Mouse (Mus musculus): ENCODE measurements around the gene Scrt2.
A peak's percentile ranks its signal among the peaks of the same experiment; 100 is the strongest.

The Scrt2 gene

GRCm38 (mm10) chr2:152105318-152106224, 24.2 kb downstream of the Scrt2 start, which contains the start of gene Srxn1:
Srxn1 (plus strand) TSS chr2:152105516.
- peak; percentile 81 to 88 for DNase-seq (ENCODE audit: low spot score in 2 of 2)

GRCm38 (mm10) chr2:152106225-152106595, 24.9 kb downstream of the Scrt2 start:
- DNase-seq (ENCODE audit: low spot score in 2 of 2), result no peak

DNA sequence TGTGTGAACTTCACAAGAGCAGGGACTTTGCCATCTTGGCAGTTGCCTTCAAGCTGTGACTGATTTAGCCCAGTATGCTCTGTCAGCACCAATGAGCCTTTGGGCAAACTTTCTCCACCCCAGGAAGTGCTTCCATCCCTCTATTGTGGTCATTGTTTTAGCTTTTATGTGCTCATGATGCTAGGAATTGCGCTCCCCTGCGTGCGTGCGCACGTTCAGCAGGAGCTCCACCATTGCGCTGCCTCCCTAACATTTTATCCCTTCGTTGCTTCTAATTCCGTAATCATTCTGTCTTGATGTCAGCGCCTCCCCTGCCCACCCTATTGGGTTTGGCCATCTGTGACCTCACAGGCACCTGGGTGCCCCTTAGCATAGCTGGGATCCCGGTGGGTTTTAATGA, 25.3 kb downstream of the Scrt2 start:
- no peak for DNase-seq (ENCODE audit: low spot score in 2 of 2)

DNA sequence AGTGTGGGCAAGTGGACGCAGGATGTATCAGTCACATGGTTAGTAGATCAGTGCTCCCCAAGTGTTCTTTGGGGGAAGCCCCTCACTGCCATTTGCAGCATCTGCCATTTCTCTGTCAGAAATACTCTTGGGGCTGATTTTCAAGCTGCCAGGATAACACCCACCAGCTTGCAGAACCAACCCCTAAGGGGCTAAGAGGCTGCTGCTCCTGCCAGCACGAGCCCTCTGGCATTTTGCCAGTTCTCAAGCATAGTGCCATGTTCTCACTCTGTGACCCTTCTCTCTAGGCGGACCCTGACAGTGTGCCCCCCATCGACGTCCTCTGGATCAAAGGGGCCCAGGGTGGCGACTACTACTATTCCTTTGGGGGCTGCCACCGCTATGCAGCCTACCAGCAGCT, 27.4 kb downstream of the Scrt2 start:
- DNase-seq (ENCODE audit: low spot score in 2 of 2), result no peak

GRCm38 (mm10) chr2:152109386-152109785, 28.1 kb downstream of the Scrt2 start:
- DNase-seq (ENCODE audit: low spot score in 2 of 2), result no peak

GRCm38 (mm10) chr2:152111311-152111710, 30.0 kb downstream of the Scrt2 start:
- DNase-seq (ENCODE audit: low spot score in 2 of 2), result no peak

DNA sequence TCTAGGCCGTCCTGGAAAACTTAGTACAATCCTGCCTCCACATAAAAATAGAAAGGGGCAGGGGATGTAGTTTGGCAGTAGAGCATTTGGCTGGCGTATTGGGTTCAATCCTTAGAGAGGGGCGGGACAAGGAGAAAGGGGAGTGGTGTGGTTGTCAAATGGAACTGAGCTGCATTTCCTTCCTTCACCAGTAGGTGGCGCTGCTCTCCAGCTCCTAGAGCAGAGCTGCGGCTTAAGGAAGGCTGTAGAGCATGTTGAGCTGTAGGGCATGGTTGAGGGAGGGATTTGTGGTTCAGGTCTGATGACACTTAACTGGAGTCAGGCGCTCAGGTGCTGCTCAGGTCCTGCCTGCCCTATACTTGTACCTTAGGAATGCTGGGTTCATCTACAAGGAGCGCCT, 30.6 kb downstream of the Scrt2 start:
- DNase-seq (ENCODE audit: low spot score in 2 of 2), result peak; percentile 83 to 93

DNA sequence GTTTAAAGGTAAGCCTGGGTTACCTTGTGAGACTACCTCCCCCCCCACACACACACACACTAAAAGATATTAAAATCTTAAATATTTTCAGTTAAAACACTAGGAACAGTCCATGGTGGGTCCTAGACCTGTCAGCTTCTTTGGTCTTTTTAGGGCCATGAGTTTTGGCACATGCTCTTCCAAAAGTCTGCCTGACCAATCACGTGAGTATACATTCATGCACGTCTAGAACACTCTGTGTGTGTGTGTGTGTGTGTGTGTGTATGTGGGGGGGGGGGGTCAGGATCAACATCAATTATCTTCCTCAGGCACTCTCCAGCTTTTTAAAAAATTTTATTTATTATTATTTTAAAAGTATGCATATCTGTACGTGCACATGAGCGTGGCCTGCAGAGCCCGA, 31.2 kb downstream of the Scrt2 start:
- no peak for DNase-seq (ENCODE audit: low spot score in 2 of 2)

DNA sequence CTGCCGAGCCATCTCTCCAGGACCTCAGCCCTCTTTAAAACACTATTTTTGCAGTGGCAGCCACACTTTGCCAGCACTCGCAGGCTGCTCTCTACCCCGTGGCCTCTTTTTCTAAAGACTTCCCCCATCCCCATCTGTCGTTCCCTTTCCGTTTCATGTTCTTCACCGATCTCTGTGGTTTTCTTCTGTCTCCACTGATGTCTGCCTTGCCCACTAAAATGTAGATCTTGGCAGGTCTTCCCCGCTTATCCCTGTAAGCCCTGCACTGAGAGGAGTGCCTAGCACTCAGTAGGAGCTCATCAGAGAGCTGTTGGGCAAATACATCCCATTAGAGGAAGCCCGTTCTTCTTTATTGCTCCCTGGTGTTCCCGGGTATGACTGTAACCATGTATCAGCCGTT, 31.6 kb downstream of the Scrt2 start:
- no peak for DNase-seq (ENCODE audit: low spot score in 2 of 2)

- DNase-seq (ENCODE audit: low spot score in 2 of 2), result no peak
Observed at GRCm38 (mm10) chr2:152114057-152114975, 33.0 kb downstream of the Scrt2 start.

DNA sequence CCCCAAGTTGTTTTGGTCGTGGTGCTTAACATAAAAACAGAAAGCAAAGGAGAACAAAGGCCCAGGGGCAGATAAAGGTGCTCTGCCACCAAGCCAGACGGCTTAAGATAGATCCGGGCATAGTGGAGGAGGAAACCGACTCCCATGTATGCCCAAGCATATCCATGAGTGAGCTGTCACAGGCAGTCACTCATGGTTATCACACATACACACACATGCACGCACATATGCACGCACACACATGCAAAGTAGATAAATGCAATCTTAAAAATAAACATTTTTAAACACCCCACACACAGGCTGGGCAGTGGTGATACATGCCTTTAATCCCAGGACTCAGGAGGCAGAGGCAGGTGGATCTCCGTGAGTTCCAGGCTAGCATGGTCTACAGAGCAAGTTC, 36.4 kb downstream of the Scrt2 start:
- DNase-seq (ENCODE audit: low spot score in 2 of 2), result no peak

DNA sequence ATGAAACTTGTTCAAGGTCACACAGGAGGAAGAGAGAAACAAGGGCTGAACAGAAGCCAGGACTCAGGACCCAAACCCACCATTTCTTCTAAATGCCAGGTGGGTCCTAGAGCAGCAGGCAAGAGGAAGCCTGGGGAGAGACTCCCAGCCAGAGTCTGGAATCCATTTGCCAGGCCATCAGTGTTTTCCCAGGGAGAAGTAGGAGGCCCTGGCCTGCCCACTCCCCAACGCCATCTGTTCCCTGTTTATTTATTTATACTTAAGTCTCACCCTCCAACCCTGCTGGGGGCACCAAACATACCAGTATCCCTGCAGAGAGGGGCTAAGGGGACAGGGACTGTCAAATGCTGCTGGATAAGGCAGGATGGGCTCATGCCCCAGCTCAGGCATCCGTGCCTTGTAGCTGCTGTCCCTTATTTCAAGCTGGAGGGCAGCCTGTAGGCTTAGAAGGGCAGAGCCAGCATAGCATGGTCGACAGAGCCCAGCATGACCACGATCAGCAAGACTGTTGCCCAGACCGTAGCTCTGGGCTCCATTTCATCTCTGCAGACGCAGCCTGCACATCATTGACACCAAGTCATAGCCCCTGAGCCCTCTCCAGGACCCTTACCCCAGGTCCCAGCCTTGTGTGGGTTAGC, 38.0 kb downstream of the Scrt2 start:
- no peak for DNase-seq (ENCODE audit: low spot score in 2 of 2)

DNA sequence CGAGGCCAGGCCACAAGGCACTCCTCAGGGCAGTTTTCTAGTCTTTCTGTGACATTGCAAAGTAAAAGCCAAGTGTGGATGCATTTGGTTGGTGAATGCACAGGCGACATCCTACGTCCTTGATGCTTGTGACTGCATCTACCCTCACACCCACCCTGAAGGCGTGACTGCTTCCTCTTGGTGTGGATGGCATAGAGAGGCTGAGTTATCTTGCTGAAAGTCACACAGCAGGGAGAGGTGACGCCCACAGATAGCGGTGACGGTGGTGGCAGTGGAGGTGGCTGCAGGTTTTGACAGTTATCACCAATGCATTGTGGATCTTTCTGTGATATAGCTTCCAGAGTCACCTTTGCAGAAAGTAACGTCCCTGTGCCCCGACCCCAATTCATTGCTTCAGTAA, 41.6 kb downstream of the Scrt2 start:
- no peak for DNase-seq (ENCODE audit: low spot score in 2 of 2)

- DNase-seq (ENCODE audit: low spot score in 2 of 2), result no peak
Observed at GRCm38 (mm10) chr2:152128597-152128996, 47.3 kb downstream of the Scrt2 start.

DNA sequence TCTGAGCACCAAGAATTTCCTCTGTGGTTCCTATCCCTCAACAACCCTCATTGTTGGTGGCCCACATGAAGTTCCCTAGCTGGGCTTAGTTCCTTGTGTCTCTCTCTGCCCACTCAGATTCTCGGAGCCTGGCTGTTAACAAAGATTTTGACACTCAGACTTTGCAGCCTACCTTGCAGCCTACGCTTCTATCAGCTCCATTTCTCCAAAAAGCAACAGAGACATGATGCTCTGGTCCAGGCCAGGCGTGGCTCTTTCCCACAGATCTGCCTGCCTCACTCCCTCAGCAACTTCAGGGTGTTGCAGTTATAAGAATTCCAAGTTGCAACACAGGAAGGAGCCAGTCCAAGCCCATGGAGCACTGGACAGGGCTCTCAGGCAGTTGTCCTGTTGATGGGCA, 48.4 kb downstream of the Scrt2 start:
- no peak for DNase-seq (ENCODE audit: low spot score in 2 of 2)

GRCm38 (mm10) chr2:152132016-152132415, 50.7 kb downstream of the Scrt2 start:
- no peak for DNase-seq (ENCODE audit: low spot score in 2 of 2)

- DNase-seq (ENCODE audit: low spot score in 2 of 2), result no peak
Observed at GRCm38 (mm10) chr2:152132691-152133090, 51.4 kb downstream of the Scrt2 start.

- DNase-seq (ENCODE audit: low spot score in 2 of 2), result no peak
Observed at GRCm38 (mm10) chr2:152139191-152139987, 58.1 kb downstream of the Scrt2 start.

- DNase-seq (ENCODE audit: low spot score in 2 of 2), result no peak
Observed at GRCm38 (mm10) chr2:152140941-152141340, 59.6 kb downstream of the Scrt2 start.

DNA sequence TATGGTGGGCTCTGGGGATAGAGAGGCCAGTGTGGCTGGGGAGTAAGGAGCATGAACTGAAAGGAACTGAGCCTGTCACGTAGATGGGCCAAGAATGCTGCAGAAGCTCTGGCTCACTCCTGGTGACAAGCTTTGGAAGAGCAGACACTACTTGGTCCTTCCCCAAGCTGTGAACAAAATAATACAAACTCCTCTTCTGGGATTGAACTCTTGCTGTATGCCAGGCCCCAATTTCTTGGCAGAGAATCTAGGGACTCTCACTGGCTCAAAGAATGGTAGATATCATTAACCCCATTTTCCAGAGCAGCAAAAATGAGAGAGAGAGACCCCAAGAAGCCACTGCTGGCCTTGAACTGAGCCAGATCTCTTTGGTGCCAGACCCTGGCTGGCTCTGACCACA, 60.2 kb downstream of the Scrt2 start:
- no peak for DNase-seq (ENCODE audit: low spot score in 2 of 2)

GRCm38 (mm10) chr2:152142046-152142445, 60.7 kb downstream of the Scrt2 start:
- DNase-seq (ENCODE audit: low spot score in 2 of 2), result no peak

All from urinary bladder, postnatal 4 days (tissue).